Mouse (Mus musculus): ENCODE measurements around the gene Atf7. TPM values are rescaled to one million over a fixed set of nuclear protein-coding genes. Genes with fewer than 3 reads are reported as not detected.
"Not testable (repeated sequence)": the region's sequence is repeated elsewhere in the genome, so short reads cannot be mapped to it uniquely, and the experiment has no call there.

Gene Atf7
- polyA plus RNA-seq, 1 experiment from 2014 or later: 46.2 TPM

DNA sequence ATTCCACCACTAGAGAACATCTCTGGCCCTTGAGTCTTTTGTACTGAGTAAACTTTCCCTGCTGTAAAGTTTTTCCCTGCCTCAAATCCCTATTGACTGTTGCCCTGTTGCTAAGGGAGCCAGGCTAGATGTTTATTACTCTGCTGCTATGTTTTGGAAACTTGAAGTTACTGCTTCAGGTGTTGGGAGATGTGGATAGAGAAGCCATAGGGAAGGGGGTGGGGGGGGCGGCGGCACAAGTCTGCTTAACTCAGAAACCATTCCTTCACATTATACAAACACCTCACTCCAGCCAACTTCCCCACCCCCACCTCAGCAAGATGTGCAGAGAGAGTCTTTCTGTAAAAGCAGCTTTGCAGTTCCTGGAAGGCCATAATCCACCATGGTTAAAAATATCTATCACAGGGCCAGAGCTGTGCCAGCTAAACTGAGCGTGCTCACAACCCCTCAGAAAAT is 32.7 kb upstream of the Atf7 start:
- no peak overlapping the region for H3K4me2 ChIP-seq
- 71% methylated on average over 3 of the region's 3 CpGs for WGBS
- no peak overlapping the region for H3K4me3 ChIP-seq
- H3K9ac ChIP-seq: no peak overlapping the region
- peaks cover 29% of the 10 kb centered on the region for H3K4me1 ChIP-seq
- no peak for ATAC-seq (ENCODE audit: insufficient number of reproducible peaks, insufficient read depth, low FRiP score, low TSS enrichment, low read depth)
- H3K27me3 ChIP-seq: no peaks in the 10 kb centered on the region
- peak overlapping the region; percentile 95 for H3K27ac ChIP-seq
- no peaks in the 10 kb centered on the region for H3K9me3 ChIP-seq
- peaks cover 31% of the 10 kb centered on the region for H3K36me3 ChIP-seq

- Histone ChIP-seq H3K4me1 (peaks cover 29% of the 10 kb centered on the region), H3K36me3 (peaks cover 19% of the 10 kb centered on the region), H3K9me3 (no peaks in the 10 kb centered on the region), H3K9ac (no peak overlapping the region), H3K4me2 (peak overlapping the region; percentile 17; the same call in 1 of the 2 replicates), H3K27me3 (no peaks in the 10 kb centered on the region), H3K4me3 (no peak overlapping the region), H3K27ac (peak overlapping the region; percentile 95)
- WGBS: 9% methylated on average over 4 of the region's 4 CpGs
- peak; percentile 76 for ATAC-seq (ENCODE audit: insufficient number of reproducible peaks, insufficient read depth, low FRiP score, low TSS enrichment, low read depth)
These were observed 31.4 kb upstream of the Atf7 start for GRCm38 (mm10) chr15:102656658-102657057.

GRCm38 (mm10) chr15:102651928-102652660 is 26.8 kb upstream of the Atf7 start:
- not testable (repeated sequence) for ATAC-seq (ENCODE audit: insufficient number of reproducible peaks, insufficient read depth, low FRiP score, low TSS enrichment, low read depth); H3K4me3 ChIP-seq; H3K9ac ChIP-seq; H3K4me2 ChIP-seq; H3K36me3 ChIP-seq; H3K27ac ChIP-seq; H3K27me3 ChIP-seq; H3K9me3 ChIP-seq
- peaks cover 16% of the 10 kb centered on the region for H3K4me1 ChIP-seq
- 80% methylated on average over 9 of the region's 9 CpGs for WGBS

- Histone ChIP-seq H3K4me1 (peaks cover 6% of the 10 kb centered on the region), H3K27ac (no peak overlapping the region), H3K4me3 (no peak overlapping the region), H3K27me3 (no peaks in the 10 kb centered on the region), H3K9me3 (no peaks in the 10 kb centered on the region), H3K4me2 (no peak overlapping the region), H3K9ac (no peak overlapping the region), H3K36me3 (no peaks in the 10 kb centered on the region)
- no peak for ATAC-seq (ENCODE audit: insufficient number of reproducible peaks, insufficient read depth, low FRiP score, low TSS enrichment, low read depth)
- WGBS: 83% methylated on average over 3 of the region's 3 CpGs
These were observed 25.8 kb upstream of the Atf7 start for GRCm38 (mm10) chr15:102651107-102651506.

DNA sequence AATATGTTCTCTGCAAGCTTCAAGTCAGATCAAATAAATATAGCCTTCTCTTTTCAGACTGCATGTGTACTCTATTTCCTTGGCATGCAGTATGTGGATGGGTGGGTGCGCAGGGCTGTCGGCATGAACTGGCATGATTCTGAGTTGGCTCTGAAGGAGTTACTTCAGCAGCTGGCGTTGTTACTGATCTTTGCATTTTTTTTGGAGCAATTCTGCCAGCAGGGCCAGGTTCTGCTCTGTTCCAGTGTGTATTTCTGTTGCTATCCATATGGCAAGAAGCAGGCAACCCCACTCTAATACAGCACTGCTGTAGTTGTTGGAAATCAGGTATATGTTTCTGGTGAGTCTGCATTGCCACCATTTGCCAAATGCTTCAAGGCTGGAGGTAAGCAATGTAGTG is 10.6 kb upstream of the Atf7 start:
- H3K27ac ChIP-seq: no peak overlapping the region
- H3K9me3 ChIP-seq: no peaks in the 10 kb centered on the region
- WGBS: 71% methylated on average over 3 of the region's 3 CpGs
- H3K4me2 ChIP-seq: no peak overlapping the region
- no peak overlapping the region for H3K9ac ChIP-seq
- H3K27me3 ChIP-seq: no peaks in the 10 kb centered on the region
- no peak for ATAC-seq (ENCODE audit: insufficient number of reproducible peaks, insufficient read depth, low FRiP score, low TSS enrichment, low read depth)
- H3K4me1 ChIP-seq: peaks cover 6% of the 10 kb centered on the region; the same call in 1 of the 2 replicates
- no peaks in the 10 kb centered on the region for H3K36me3 ChIP-seq
- H3K4me3 ChIP-seq: no peak overlapping the region

DNA sequence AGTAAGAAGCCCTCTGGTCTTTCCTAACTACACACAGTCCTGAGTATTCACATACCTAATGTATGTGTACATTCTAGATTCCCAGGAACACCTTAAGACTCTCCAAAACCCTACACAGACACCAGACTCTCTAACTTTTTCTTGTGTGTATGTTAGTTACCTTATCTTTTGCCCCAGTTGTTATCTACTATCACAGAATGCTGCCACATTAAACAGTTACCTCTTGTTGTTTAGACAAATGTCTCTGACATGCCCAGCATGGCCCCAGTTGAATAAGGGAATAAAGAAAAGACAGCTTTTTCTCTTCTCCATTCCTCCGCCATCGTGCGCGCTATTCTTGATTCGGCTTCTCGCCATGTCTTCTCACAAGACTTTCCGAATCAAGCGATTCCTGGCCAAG is 9.4 kb upstream of the Atf7 start:
- ATAC-seq (ENCODE audit: insufficient number of reproducible peaks, insufficient read depth, low FRiP score, low TSS enrichment, low read depth): no peak
- H3K9ac ChIP-seq: no peak overlapping the region
- 93% methylated on average over 8 of the region's 8 CpGs for WGBS

GRCm38 (mm10) chr15:102625687-102626055 is 407 bp upstream of the Atf7 start:
- Histone ChIP-seq H3K27me3 (no peaks in the 10 kb centered on the region), H3K9me3 (no peaks in the 10 kb centered on the region), H3K27ac (peak overlapping the region; percentile 99), H3K36me3 (peaks cover 2% of the 10 kb centered on the region; the same call in 1 of the 2 replicates), H3K4me2 (peak overlapping the region; percentile 81), H3K4me1 (peaks cover 21% of the 10 kb centered on the region), H3K4me3 (peak overlapping the region; percentile 70), H3K9ac (peak overlapping the region; percentile 86)
- no peak for ATAC-seq (ENCODE audit: insufficient number of reproducible peaks, insufficient read depth, low FRiP score, low TSS enrichment, low read depth)
- under 1% methylated on average over 18 of the region's 18 CpGs for WGBS

More for the DNA sequence above, 9.4 kb upstream of the Atf7 start:
- H3K27ac ChIP-seq: no peak overlapping the region
- H3K4me1 ChIP-seq: peaks cover 6% of the 10 kb centered on the region; the same call in 1 of the 2 replicates
- H3K9me3 ChIP-seq: no peaks in the 10 kb centered on the region
- no peaks in the 10 kb centered on the region for H3K27me3 ChIP-seq
- no peaks in the 10 kb centered on the region for H3K36me3 ChIP-seq
- H3K4me3 ChIP-seq: no peak overlapping the region
- no peak overlapping the region for H3K4me2 ChIP-seq

DNA sequence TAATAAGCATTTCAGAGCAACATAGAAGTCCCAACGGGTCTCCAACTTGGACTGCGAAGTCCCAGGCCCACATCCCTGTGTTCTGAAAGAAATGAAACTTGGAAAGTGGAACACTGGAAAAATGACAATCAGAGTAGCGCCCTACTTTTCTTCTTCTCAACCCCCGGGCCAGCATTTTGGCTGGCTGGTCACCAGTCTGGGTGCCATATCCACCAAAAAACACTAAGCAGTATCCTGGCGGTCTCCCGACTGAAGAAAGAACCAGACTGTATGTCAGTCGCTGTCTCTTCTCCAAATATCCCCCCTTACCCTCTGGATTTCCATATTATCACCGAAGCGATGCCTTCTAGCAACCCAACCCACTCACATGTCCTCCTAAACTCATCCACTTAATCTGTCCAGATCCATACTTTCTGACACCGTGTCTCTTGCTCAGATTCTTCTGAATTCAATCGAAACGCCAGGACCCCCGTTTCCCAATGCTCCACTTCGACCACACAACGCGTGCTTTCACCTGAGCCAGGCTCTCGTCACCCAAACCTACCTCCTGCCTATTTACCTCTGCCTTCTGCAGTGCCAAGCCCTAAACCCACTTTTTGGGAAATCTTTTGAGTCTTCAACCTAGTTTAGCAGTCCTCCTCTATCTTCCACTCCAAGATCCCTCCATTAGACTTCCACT is 834 bp downstream of the Atf7 start:
- no peak for ATAC-seq (ENCODE audit: insufficient number of reproducible peaks, insufficient read depth, low FRiP score, low TSS enrichment, low read depth)
- H3K27me3 ChIP-seq: no peaks in the 10 kb centered on the region
- H3K4me3 ChIP-seq: peak overlapping the region; percentile 70
- H3K9me3 ChIP-seq: no peaks in the 10 kb centered on the region
- 6% methylated on average over 17 of the region's 17 CpGs for WGBS
- peak overlapping the region; percentile 81 for H3K4me2 ChIP-seq
- H3K9ac ChIP-seq: peak overlapping the region; percentile 86
- peaks cover 21% of the 10 kb centered on the region for H3K4me1 ChIP-seq
- H3K27ac ChIP-seq: peak overlapping the region; percentile 99
- peaks cover 8% of the 10 kb centered on the region; the same call in 1 of the 2 replicates for H3K36me3 ChIP-seq

DNA sequence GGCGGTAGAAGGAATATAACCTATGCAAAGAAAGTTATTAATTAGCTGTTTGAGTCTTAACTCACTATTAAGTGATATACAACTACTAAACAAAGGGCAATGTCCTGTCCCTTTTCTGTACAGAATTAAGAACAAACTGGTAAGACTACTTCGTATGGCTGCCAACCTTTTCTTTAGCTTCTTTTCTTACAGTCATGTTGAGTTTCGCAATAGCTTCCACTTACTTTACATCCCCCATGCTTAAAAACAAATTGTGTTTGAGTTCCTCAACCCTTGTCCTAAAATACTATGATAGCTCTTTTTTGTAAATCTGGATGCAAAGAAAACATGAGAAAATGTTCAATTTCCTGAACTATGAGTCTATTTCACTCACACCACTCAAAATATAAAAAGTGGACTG is 2.1 kb downstream of the Atf7 start:
- Histone ChIP-seq H3K9ac (no peak overlapping the region), H3K4me3 (peak overlapping the region; percentile 22; the same call in 1 of the 2 replicates), H3K4me2 (peak overlapping the region; percentile 81)

GRCm38 (mm10) chr15:102622536-102622935 is 2.7 kb downstream of the Atf7 start:
- H3K4me1 ChIP-seq: peaks cover 21% of the 10 kb centered on the region
- H3K4me3 ChIP-seq: no peak overlapping the region
- H3K9ac ChIP-seq: no peak overlapping the region
- H3K9me3 ChIP-seq: no peaks in the 10 kb centered on the region
- H3K27ac ChIP-seq: no peak overlapping the region
- ATAC-seq (ENCODE audit: insufficient number of reproducible peaks, insufficient read depth, low FRiP score, low TSS enrichment, low read depth): no peak
- H3K27me3 ChIP-seq: no peaks in the 10 kb centered on the region
- H3K4me2 ChIP-seq: peak overlapping the region; percentile 81; the same call in 1 of the 2 replicates
- peaks cover 8% of the 10 kb centered on the region; the same call in 1 of the 2 replicates for H3K36me3 ChIP-seq

More for the DNA sequence above, 2.1 kb downstream of the Atf7 start:
- no peak for ATAC-seq (ENCODE audit: insufficient number of reproducible peaks, insufficient read depth, low FRiP score, low TSS enrichment, low read depth)
- Histone ChIP-seq H3K36me3 (peaks cover 8% of the 10 kb centered on the region; the same call in 1 of the 2 replicates), H3K27me3 (no peaks in the 10 kb centered on the region), H3K4me1 (peaks cover 21% of the 10 kb centered on the region), H3K9me3 (no peaks in the 10 kb centered on the region), H3K27ac (no peak overlapping the region)
- 82% methylated on average over 3 of the region's 3 CpGs for WGBS

- H3K27ac ChIP-seq: no peak overlapping the region
- peaks cover 17% of the 10 kb centered on the region for H3K4me1 ChIP-seq
- peaks cover 8% of the 10 kb centered on the region; the same call in 1 of the 2 replicates for H3K36me3 ChIP-seq
- no peak for ATAC-seq (ENCODE audit: insufficient number of reproducible peaks, insufficient read depth, low FRiP score, low TSS enrichment, low read depth)
- H3K4me3 ChIP-seq: no peak overlapping the region
- 78% methylated on average over 1 of the region's 1 CpGs for WGBS
- no peaks in the 10 kb centered on the region for H3K27me3 ChIP-seq
- no peaks in the 10 kb centered on the region for H3K9me3 ChIP-seq
- no peak overlapping the region for H3K9ac ChIP-seq
- H3K4me2 ChIP-seq: no peak overlapping the region
These were observed 4.5 kb downstream of the Atf7 start for GRCm38 (mm10) chr15:102620765-102621164.

DNA sequence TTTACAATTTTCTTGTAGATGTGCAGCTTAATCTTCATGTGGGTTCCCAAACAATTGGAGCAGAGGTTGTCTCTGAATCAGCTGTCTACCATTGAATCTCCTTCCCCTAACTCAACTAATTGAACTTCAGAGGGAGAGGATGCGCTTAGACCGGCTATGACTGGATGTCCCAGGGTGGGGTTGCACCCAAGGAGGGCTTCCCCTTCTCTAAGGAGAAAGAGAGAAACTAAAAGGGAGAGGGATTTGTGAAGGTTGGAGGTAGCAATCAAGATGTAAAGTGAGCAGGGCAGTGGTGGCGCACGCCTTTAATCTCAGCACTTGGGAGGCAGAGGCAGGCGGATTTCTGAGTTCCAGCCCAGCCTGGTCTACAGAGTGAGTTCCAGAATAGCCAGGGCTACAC is 5.8 kb downstream of the Atf7 start:
- Histone ChIP-seq H3K4me3 (no peak overlapping the region), H3K36me3 (peaks cover 8% of the 10 kb centered on the region; the same call in 1 of the 2 replicates), H3K9ac (no peak overlapping the region), H3K4me1 (peaks cover 17% of the 10 kb centered on the region), H3K9me3 (no peaks in the 10 kb centered on the region), H3K27ac (no peak overlapping the region), H3K27me3 (no peaks in the 10 kb centered on the region), H3K4me2 (no peak overlapping the region)
- no peak for ATAC-seq (ENCODE audit: insufficient number of reproducible peaks, insufficient read depth, low FRiP score, low TSS enrichment, low read depth)
- 96% methylated on average over 5 of the region's 5 CpGs for WGBS

Data from embryonic facial prominence, embryonic 13.5 days (tissue).